Mouse (Mus musculus): ENCODE data around the gene BC005624. TPM values are rescaled to one million over a fixed set of nuclear protein-coding genes. Genes with fewer than 3 reads are reported as not detected.
"Not testable (repeated sequence)": the region's sequence is repeated elsewhere in the genome, so short reads cannot be mapped to it uniquely, and the experiment has no call there.

The BC005624 gene
- polyA plus RNA-seq, 1 experiment: not detected

- 42% methylated on average over 5 of the region's 5 CpGs for WGBS
- no peak overlapping the region for H3K4me3 ChIP-seq (ENCODE audit: insufficient read depth, low read depth, low read length)
- no peak overlapping the region for H3K27ac ChIP-seq (ENCODE audit: insufficient read depth, low read depth, low read length)
- TF ChIP-seq CTCF (IDR thresholded peaks at IDR 0.05; ENCODE audit: insufficient read depth, low read depth, low read length): no peak
- no peak for TF ChIP-seq POLR2A (IDR thresholded peaks at IDR 0.05; ENCODE audit: insufficient read depth, low read depth, low read length)
- peaks cover 27% of the 10 kb centered on the region for H3K4me1 ChIP-seq (ENCODE audit: control insufficient read depth, insufficient read depth, low read length)
Measured at GRCm38 (mm10) chr2:30959856-30960255, 22.1 kb downstream of the BC005624 start.

- Histone ChIP-seq H3K4me1 (ENCODE audit: control insufficient read depth, insufficient read depth, low read length) (peaks cover 25% of the 10 kb centered on the region), H3K27ac (ENCODE audit: insufficient read depth, low read depth, low read length) (no peak overlapping the region), H3K4me3 (ENCODE audit: insufficient read depth, low read depth, low read length) (no peak overlapping the region)
- TF ChIP-seq CTCF (IDR thresholded peaks at IDR 0.05; ENCODE audit: insufficient read depth, low read depth, low read length) (no peak), POLR2A (IDR thresholded peaks at IDR 0.05; ENCODE audit: insufficient read depth, low read depth, low read length) (no peak)
- WGBS: 89% methylated on average over 14 of the region's 14 CpGs
Measured at GRCm38 (mm10) chr2:30958726-30959125, 23.3 kb downstream of the BC005624 start.

- no peak overlapping the region for H3K27ac ChIP-seq (ENCODE audit: insufficient read depth, low read depth, low read length)
- TF ChIP-seq POLR2A (IDR thresholded peaks at IDR 0.05; ENCODE audit: insufficient read depth, low read depth, low read length) (no peak), CTCF (IDR thresholded peaks at IDR 0.05; ENCODE audit: insufficient read depth, low read depth, low read length) (no peak)
- no peak overlapping the region for H3K4me3 ChIP-seq (ENCODE audit: insufficient read depth, low read depth, low read length)
- H3K4me1 ChIP-seq (ENCODE audit: control insufficient read depth, insufficient read depth, low read length): peaks cover 28% of the 10 kb centered on the region
- 84% methylated on average over 4 of the region's 4 CpGs for WGBS
Measured at GRCm38 (mm10) chr2:30957511-30957910, 24.5 kb downstream of the BC005624 start.

GRCm38 (mm10) chr2:30954797-30955196 is 27.2 kb downstream of the BC005624 start:
- Histone ChIP-seq H3K27ac (ENCODE audit: insufficient read depth, low read depth, low read length) (no peak overlapping the region), H3K4me3 (ENCODE audit: insufficient read depth, low read depth, low read length) (peak overlapping the region; percentile 6; the same call in 1 of the 2 replicates), H3K4me1 (ENCODE audit: control insufficient read depth, insufficient read depth, low read length) (peaks cover 28% of the 10 kb centered on the region)
- TF ChIP-seq POLR2A (IDR thresholded peaks at IDR 0.05; ENCODE audit: insufficient read depth, low read depth, low read length): no peak
- TF ChIP-seq CTCF (IDR thresholded peaks at IDR 0.05; ENCODE audit: insufficient read depth, low read depth, low read length): no peak
- 48% methylated on average over 6 of the region's 6 CpGs for WGBS

GRCm38 (mm10) chr2:30952824-30953490 is 29.0 kb downstream of the BC005624 start, which contains the start of gene Tor1b:
Gene Tor1b, plus strand, starts transcription at chr2:30952959.
- peak within 1 kb of the TSS; percentile 72 for H3K27ac ChIP-seq (ENCODE audit: insufficient read depth, low read depth, low read length)
- peaks cover 25% of the 10 kb centered on the region for H3K4me1 ChIP-seq (ENCODE audit: control insufficient read depth, insufficient read depth, low read length)
- under 1% methylated on average over 59 of the region's 60 CpGs for WGBS
- H3K4me3 ChIP-seq (ENCODE audit: insufficient read depth, low read depth, low read length): peak within 1 kb of the TSS; percentile 80
- TF ChIP-seq POLR2A (IDR thresholded peaks at IDR 0.05; ENCODE audit: insufficient read depth, low read depth, low read length) (peak; percentile 99), CTCF (IDR thresholded peaks at IDR 0.05; ENCODE audit: insufficient read depth, low read depth, low read length) (no peak)

GRCm38 (mm10) chr2:30952457-30952823 is 29.6 kb downstream of the BC005624 start:
- TF ChIP-seq POLR2A (IDR thresholded peaks at IDR 0.05; ENCODE audit: insufficient read depth, low read depth, low read length) (no peak), CTCF (IDR thresholded peaks at IDR 0.05; ENCODE audit: insufficient read depth, low read depth, low read length) (no peak)
- 25% methylated on average over 5 of the region's 5 CpGs for whole genome bisulfite sequencing
- Histone ChIP-seq H3K4me3 (ENCODE audit: insufficient read depth, low read depth, low read length) (peak overlapping the region; percentile 14; the same call in 1 of the 2 replicates), H3K27ac (ENCODE audit: insufficient read depth, low read depth, low read length) (peak overlapping the region; percentile 72), H3K4me1 (ENCODE audit: control insufficient read depth, insufficient read depth, low read length) (peaks cover 25% of the 10 kb centered on the region)

GRCm38 (mm10) chr2:30942603-30943011 is 39.4 kb downstream of the BC005624 start:
- H3K27ac ChIP-seq (ENCODE audit: insufficient read depth, low read depth, low read length): no peak overlapping the region
- peak overlapping the region; percentile 61 for H3K4me3 ChIP-seq (ENCODE audit: insufficient read depth, low read depth, low read length)
- H3K4me1 ChIP-seq (ENCODE audit: control insufficient read depth, insufficient read depth, low read length): no peaks in the 10 kb centered on the region; the same call in 1 of the 2 replicates
- TF ChIP-seq CTCF (IDR thresholded peaks at IDR 0.05; ENCODE audit: insufficient read depth, low read depth, low read length) (peak; percentile 92), POLR2A (IDR thresholded peaks at IDR 0.05; ENCODE audit: insufficient read depth, low read depth, low read length) (no peak)
- 15% methylated on average over 16 of the region's 16 CpGs for WGBS

- WGBS: 46% methylated on average over 7 of the region's 7 CpGs
- not testable (repeated sequence) for H3K4me1 ChIP-seq (ENCODE audit: control insufficient read depth, insufficient read depth, low read length); H3K4me3 ChIP-seq (ENCODE audit: insufficient read depth, low read depth, low read length); H3K27ac ChIP-seq (ENCODE audit: insufficient read depth, low read depth, low read length)
Measured at GRCm38 (mm10) chr2:30942116-30942515, 39.9 kb downstream of the BC005624 start.

- 94% methylated on average over 5 of the region's 5 CpGs for WGBS
Measured at GRCm38 (mm10) chr2:30941586-30941985, 40.4 kb downstream of the BC005624 start.

More at GRCm38 (mm10) chr2:30941586-30941985, 40.4 kb downstream of the BC005624 start:
- TF ChIP-seq CTCF (IDR thresholded peaks at IDR 0.05; ENCODE audit: insufficient read depth, low read depth, low read length) (no peak), POLR2A (IDR thresholded peaks at IDR 0.05; ENCODE audit: insufficient read depth, low read depth, low read length) (no peak)
- no peaks in the 10 kb centered on the region; the same call in 1 of the 2 replicates for H3K4me1 ChIP-seq (ENCODE audit: control insufficient read depth, insufficient read depth, low read length)
- no peak overlapping the region for H3K4me3 ChIP-seq (ENCODE audit: insufficient read depth, low read depth, low read length)
- no peak overlapping the region for H3K27ac ChIP-seq (ENCODE audit: insufficient read depth, low read depth, low read length)

Data from olfactory bulb, adult 2 months (tissue).